Mouse (Mus musculus): Measurements from ENCODE around the gene Ggt7. TPM values are rescaled to one million over a fixed set of nuclear protein-coding genes. Genes with fewer than 3 reads are reported as not detected.
"Not testable (repeated sequence)": the region's sequence is repeated elsewhere in the genome, so short reads cannot be mapped to it uniquely, and the experiment has no call there.

The Ggt7 gene
- polyA plus RNA-seq (2012; rRNA removed) = 4.6 and 6.0 TPM in 2 replicates

DNA sequence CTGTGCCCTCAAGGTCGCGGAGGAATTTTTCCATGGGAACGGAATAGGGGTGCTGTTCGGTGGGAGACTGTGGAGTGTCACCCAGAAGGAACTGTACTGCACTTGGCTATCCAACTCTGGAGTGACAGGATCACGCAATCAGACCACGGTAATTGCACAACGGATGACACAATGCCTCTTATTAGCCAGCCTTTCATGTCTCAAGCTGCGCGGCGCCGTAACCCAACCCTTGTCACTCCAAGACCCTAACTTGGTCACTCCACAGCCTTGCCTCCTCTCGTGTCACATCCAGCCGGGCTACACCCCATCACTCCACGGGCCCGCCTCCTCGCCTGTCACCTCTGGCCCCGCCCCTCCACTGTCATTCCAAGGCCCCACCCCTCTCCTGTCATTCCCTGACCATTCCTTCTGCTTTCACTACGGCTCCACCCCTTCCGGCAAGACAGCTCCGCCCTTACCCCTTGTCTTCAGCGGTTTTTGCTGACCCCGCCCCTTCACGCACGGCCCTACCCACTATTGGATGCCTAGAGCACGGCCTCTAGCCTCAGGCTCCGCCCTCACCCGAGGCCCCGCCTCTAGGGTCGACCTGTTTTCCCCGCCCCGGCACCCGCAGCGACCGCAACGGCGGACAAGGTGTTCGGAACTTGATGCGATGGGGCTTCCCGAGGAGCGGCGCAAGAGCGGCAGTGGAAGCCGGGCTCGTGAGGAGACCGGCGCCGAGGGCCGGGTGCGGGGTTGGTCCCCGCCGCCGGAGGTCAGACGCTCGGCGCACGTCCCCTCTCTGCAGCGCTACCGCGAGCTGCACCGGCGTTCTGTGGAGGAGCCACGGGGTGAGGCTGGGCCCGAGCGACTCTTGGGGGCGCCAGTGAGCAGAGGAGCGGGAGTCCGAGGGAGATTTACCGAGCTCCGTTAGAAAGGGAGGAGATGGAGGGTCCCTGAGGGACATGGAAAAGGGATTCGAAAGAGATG lies at the start of gene Ggt7, which contains the start of gene Acss2:
TSS of gene Ggt7 (minus strand) at position 783 of the 969 bp plus-strand sequence.
TSS of gene Acss2 (plus strand) at position 494 of the 969 bp plus-strand sequence.
- WGBS = 2% methylated on average over 70 of the region's 70 CpGs
- peak; percentile 94 for DNase-seq (ENCODE audit: low read depth, low spot score)

- DNase-seq (ENCODE audit: low read depth, low spot score) = no peak
- WGBS = 67% methylated on average over 5 of the region's 5 CpGs
These were observed 49.7 kb upstream of the Ggt7 start for GRCm38 (mm10) chr2:155567751-155568150.

- 63% methylated on average over 4 of the region's 4 CpGs for WGBS
- no peak for DNase-seq (ENCODE audit: low read depth, low spot score)
These were observed 44.9 kb upstream of the Ggt7 start for GRCm38 (mm10) chr2:155562934-155563333.

GRCm38 (mm10) chr2:155562209-155562608 lies 44.2 kb upstream of the Ggt7 start:
- no peak for DNase-seq (ENCODE audit: low read depth, low spot score)
- WGBS = 50% methylated on average over 1 of the region's 1 CpGs

- no peak for DNase-seq (ENCODE audit: low read depth, low spot score)
- WGBS = 90% methylated on average over 2 of the region's 2 CpGs
These were observed 36.5 kb upstream of the Ggt7 start for GRCm38 (mm10) chr2:155554426-155554985.

DNA sequence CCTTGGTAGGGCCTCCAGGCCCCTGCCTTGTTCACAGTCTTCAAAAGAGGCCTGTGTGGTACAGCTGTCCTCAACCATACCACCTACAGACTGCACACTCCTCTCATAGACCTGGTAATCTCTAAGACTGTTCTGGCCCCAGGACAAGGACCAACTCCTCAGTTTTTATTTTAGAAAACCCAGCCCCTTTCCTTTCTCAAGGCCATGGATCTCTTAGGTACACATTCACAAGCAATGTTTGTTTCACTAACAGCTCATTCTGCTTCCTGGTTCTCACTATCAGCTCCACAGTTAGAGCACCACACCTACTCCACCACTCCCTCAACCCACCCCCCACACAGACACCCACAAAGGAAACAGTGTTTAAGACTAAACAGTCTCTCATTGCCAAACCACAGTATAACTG lies 34.9 kb upstream of the Ggt7 start:
- peak; percentile 78 for DNase-seq (ENCODE audit: low read depth, low spot score)

DNA sequence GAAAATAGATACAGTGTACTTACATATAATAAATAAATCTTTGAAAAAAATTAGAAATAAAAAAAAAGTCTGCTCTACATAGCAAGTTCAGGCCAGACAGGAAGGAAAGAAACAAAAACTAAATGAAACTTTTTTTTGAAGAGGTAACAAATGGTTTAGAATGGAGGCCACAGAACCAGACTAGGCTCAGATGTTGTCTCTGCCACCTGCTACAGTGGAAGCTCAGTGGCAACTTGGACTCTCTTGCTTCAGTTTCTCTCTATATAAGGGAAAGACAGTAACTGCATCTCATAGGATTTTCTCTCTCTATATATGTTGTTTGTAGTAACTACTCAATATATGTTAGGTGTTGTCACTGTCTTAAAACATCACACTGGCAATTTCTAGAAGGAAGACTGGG lies 34.3 kb upstream of the Ggt7 start:
- no peak for DNase-seq (ENCODE audit: low read depth, low spot score)

DNA sequence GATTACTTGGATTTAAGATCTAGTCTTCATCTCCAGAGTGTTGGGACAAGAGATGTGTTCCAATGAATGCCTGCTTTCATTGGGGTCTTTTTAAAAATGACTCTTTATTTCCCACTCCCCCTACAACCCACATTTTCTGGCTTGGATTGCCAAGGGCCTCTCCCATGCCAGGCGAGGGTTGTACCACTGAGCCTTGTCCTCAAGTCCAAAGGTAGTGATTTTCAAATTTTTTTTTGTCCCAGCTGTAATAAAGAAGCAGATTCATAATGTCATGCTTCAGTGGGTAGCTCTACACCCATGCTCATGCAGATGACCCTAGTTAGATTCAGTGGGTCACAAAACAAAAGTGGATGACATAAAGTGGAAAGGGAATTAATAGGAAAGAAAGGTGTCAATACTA lies 28.9 kb upstream of the Ggt7 start:
- DNase-seq (ENCODE audit: low read depth, low spot score) = no peak
- 37% methylated on average over 1 of the region's 1 CpGs for WGBS

DNA sequence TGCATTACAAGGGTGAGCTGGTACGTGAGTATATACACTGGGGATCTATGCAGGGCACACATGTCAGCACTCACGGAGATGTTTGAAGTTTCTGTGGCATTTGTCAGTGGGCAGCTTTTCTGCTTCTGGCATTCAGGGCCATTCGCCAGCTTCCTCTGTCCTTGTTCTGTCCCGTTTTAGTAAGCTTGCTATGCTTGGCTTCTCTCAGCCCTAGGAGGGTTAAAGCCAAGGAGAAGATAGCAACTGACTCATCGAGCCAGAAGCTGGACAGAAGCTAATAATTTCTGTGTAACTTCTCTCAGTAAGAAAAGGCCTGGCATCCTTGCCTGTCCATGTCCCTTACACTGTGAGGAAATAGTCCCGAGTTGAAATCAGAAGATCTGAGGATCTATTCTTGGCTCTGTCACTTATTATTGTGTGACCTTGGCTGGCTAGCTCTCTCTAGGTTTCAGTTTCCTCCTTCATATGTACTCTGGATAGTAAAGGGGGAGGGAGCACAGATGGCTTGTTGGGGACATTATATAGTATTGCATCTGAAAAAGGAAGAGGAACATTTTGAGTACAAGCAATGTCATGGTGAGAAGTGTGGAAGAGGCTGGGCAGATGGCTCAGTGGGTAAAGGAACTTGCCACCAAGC lies 22.9 kb upstream of the Ggt7 start:
- no peak for DNase-seq (ENCODE audit: low read depth, low spot score)
- 21% methylated on average over 6 of the region's 6 CpGs for WGBS

GRCm38 (mm10) chr2:155539696-155540095 lies 21.7 kb upstream of the Ggt7 start:
- DNase-seq (ENCODE audit: low read depth, low spot score) = no peak

DNA sequence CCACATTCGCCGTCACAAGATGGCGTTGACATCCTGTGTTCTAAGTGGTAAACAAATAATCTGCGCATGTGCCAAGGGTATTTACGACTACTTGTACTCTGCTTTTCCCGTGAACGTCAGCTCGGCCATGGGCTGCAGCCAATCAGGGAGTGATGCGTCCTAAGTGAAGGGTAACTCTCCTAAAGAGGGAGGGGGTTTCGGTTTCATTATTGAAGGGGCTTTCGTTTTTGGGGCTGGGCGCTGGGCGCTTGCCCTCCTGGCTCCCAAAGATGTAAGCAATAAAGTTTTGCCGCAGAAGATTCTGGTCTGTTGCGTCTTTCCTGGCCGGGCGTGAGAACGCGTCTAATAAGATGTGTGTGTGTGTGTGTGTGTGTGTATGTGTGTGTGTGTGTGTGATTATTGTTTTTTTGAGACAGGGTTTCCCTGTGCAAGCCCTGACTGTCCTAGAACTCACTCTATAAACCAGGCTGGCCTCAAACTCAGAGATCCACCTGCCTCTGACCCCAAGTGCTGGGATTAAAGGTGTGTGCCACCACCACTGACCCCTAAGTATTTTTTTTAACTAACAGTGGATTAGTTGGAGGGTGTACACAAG lies 20.5 kb upstream of the Ggt7 start:
- WGBS = 71% methylated on average over 19 of the region's 19 CpGs
- not testable (repeated sequence) for DNase-seq (ENCODE audit: low read depth, low spot score)

- no peak for DNase-seq (ENCODE audit: low read depth, low spot score)
- WGBS = 61% methylated on average over 5 of the region's 5 CpGs
These were observed 19.9 kb upstream of the Ggt7 start for GRCm38 (mm10) chr2:155537761-155538462.

DNA sequence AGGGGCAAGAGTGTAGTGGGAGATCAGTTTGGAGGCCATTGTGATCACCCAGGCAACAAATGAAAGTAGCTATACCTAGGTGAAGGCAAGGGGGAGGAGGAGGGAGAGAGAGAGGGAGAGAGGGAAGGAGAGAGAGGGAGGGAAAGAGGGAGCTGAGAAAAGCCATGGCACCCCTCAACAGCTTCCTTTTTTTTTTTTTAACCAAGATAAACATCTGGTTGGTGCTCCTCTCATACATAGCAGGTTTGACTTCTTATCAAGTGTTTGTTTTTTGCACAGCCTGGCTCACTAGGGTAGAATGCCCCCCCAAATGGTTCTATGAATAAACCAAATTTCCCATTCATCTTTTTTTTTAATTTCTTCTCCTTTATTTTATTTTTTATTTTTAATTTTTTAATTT lies 18.3 kb upstream of the Ggt7 start:
- no peak for DNase-seq (ENCODE audit: low read depth, low spot score)

- 48% methylated on average over 5 of the region's 5 CpGs for WGBS
These were observed 9.3 kb upstream of the Ggt7 start for GRCm38 (mm10) chr2:155527367-155527766.

GRCm38 (mm10) chr2:155524378-155524777 lies 6.3 kb upstream of the Ggt7 start:
- WGBS = 12% methylated on average over 1 of the region's 1 CpGs
- no peak for DNase-seq (ENCODE audit: low read depth, low spot score)

More at GRCm38 (mm10) chr2:155527367-155527766, 9.3 kb upstream of the Ggt7 start:
- no peak for DNase-seq (ENCODE audit: low read depth, low spot score)

- DNase-seq (ENCODE audit: low read depth, low spot score) = no peak
- WGBS = 71% methylated on average over 5 of the region's 5 CpGs
These were observed 5.7 kb upstream of the Ggt7 start for GRCm38 (mm10) chr2:155523706-155524105.

GRCm38 (mm10) chr2:155518531-155519270 lies 664 bp upstream of the Ggt7 start:
- 10% methylated on average over 18 of the region's 18 CpGs for WGBS
- DNase-seq (ENCODE audit: low read depth, low spot score) = no peak

GRCm38 (mm10) chr2:155515941-155516340 lies 2.1 kb downstream of the Ggt7 start:
- WGBS = 13% methylated on average over 1 of the region's 1 CpGs
- no peak for DNase-seq (ENCODE audit: low read depth, low spot score)

- no peak for DNase-seq (ENCODE audit: low read depth, low spot score)
- 3% methylated on average over 23 of the region's 23 CpGs for WGBS
These were observed 3.4 kb downstream of the Ggt7 start for GRCm38 (mm10) chr2:155514666-155515065.

Measured in large intestine, adult 2 months (tissue).